Mouse (Mus musculus): ENCODE results near the gene 2610528A11Rik. TPM values are rescaled to one million over a fixed set of nuclear protein-coding genes. Genes with fewer than 3 reads are reported as not detected.

Gene 2610528A11Rik
- polyA plus RNA-seq, 1 experiment from 2014 or later, result 4.7 TPM

DNA sequence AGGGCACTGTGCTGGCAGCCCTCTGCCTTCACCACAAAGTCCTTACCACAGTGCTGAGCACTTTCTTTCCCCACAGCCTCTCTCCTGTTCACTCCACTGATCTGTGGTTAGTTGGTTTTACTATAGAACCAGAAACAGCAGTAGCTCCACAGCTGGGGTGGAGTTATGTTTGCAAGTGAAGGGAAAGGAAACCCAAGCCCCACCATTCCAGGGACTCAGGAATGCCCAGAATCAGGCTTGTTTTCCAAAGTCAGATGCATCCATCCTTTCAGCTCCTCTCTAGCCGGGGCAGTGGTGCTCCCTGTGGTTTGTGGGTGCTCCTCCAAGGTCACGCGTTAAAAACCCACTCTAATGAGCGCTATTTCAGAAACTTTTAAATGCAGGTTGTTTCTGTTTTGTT lies 18.3 kb downstream of the 2610528A11Rik start:
- DNase-seq (ENCODE audit: low spot score), result no peak

DNA sequence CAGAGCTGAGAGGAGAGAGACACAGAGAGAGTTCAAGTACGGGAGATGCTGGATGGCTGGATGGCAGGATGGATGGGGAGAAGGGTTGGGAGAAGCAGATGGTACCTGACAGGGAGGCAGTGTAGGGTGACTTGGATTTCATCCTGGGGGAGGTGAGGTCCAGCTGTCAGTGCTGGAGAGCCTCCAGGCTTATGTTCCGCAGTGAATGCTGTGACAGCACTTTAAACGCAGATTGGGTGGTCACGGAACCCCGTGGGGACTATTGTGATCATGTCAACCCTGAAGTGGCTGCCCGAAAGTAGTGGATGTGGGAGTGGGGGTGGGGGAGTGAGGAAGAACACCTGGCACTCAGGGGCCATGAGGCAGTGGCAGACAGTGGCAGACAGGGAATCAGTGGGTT lies 19.4 kb downstream of the 2610528A11Rik start:
- no peak for DNase-seq (ENCODE audit: low spot score)

DNA sequence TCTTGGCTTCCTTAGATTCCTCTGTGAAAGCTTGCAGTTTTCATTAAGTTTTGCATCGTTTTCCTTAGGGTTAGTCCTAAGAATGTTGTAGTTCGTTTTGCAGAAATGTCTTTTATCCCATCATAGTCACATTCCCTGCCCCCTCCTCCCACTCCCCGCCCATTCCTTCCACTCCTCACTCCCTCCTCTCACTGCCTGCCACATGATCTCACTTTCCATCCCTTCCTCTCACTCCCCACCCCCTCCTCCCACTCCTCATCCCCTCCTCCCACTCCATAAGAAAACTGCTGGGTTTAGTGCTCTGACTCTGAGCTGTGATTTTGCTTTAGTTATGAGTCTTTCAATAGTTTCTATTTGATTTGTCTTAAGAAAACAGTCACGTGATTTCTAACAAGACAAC lies 30.1 kb downstream of the 2610528A11Rik start:
- DNase-seq (ENCODE audit: low spot score), result no peak

DNA sequence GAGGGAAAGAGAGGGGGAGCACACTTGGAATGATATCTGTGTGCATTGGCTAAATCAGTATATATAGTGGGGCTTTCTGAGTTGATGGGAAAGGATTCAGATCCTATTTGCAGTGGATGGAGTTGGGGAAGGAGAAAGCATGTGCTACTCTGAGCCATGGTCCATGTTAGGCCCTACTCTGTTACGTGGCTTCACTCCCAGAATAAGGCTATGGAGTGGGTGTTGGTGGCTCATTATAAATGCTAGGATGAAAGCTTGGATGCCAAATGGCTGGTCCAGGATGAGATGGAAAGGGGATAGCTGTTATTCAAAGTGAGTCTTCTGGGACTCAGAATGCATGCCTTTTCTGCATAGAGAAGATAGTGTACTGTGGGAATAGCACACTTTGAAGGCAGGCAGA lies 33.1 kb downstream of the 2610528A11Rik start:
- no peak for DNase-seq (ENCODE audit: low spot score)

DNA sequence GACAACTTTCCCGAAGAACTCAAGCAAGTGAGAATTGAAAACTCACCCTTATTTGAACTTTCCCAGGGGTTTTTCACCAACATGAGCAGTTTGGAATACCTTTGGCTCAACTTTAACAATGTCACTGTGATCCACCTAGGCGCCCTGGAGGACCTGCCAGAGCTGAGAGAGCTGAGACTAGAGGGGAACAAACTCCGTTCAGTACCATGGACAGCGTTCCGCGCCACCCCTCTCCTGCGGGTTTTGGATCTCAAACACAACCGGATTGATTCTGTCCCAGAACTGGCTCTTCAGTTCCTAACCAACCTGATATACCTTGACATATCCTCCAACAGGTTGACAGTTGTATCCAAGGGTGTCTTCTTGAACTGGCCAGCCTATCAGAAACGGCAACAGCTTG lies 45.3 kb downstream of the 2610528A11Rik start:
- peak; percentile 38 for DNase-seq (ENCODE audit: low spot score)

DNA sequence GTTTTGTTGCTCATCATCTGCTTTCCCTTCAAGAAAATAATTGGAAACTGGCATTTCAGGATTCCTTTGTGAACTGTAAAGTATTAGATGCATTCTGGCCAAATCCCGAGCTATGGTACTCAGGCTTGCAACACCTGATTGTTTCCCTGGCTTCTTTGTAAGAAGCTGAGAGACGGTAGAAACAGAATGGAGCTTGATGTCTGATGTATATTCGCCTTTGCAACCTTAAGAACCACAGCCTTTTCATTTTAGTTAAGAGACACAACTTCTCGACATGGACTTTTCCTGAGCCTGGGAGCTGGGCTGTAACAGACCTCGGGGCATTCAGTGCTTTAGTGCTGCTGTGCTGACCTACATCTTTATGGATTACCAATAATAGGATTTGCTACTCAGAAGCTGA lies 46.2 kb downstream of the 2610528A11Rik start, which contains the start of gene Lrit2:
TSS of gene Lrit2 (plus strand) at position 301 of the 400 bp plus-strand sequence.
- no peak for DNase-seq (ENCODE audit: low spot score)

DNA sequence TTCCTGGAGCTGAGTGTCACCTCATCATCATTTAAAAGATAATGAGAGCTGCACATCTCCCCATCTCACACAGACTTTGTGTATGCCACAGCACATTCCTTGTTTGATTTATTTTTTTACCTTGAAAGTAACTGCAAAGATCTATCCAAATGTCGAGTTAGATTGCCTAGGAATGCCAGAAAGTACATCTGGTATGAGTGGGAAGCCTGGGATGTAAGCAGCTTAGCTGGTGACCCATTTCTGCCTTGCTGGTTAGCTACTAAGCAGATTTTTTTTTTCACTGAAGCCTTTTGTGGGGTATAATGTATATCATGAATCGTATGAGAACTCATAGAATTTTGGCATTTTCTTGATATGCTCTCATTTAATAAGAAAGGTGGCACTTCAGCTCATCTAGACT lies 47.2 kb downstream of the 2610528A11Rik start:
- DNase-seq (ENCODE audit: low spot score), result no peak

DNA sequence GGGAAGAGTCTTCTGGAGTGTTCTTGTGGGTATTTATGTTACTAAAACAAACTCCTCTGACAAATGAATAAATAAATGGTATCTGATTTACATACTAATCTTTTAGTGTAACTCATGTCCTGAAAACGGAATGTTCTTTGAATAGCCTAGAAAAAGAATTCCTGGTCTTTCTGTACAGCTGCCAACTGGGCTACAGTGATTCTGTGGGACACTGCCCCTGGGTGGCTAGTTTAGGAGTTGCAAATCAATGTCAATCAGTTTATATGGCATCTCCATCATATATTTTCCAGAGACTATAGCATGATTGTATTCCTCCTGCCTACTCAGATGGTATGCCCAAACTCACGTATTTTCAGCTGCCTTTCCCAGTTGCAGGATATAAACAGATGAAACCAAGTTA lies 49.0 kb downstream of the 2610528A11Rik start:
- DNase-seq (ENCODE audit: low spot score), result no peak

Other genes with a start within 250 kb of the 2610528A11Rik start
- gene Ccser2, start 145.2 kb downstream of the 2610528A11Rik start, polyA plus RNA-seq (2015; fragmentation: Nextera tagmentation; extraction: Ambion mirVana), result 29.1 and 31.0 TPM in 2 replicates
- gene Rgr, start 65.1 kb downstream of the 2610528A11Rik start, polyA plus RNA-seq (2015; fragmentation: Nextera tagmentation; extraction: Ambion mirVana), result not detected in 2 replicates
- gene Lrit1, start 59.2 kb downstream of the 2610528A11Rik start, polyA plus RNA-seq (2015; fragmentation: Nextera tagmentation; extraction: Ambion mirVana), result 0.04 TPM in 1 of 2 replicates, not detected in the other
- not detected in 2 replicates for gene Lrit2, start 46.1 kb downstream of the 2610528A11Rik start, polyA plus RNA-seq (2015; fragmentation: Nextera tagmentation; extraction: Ambion mirVana)
- gene Cdhr1, start 15.7 kb downstream of the 2610528A11Rik start, polyA plus RNA-seq (2015; fragmentation: Nextera tagmentation; extraction: Ambion mirVana), result 0.81 and 1.2 TPM in 2 replicates
- gene Ghitm, start 21.2 kb upstream of the 2610528A11Rik start, polyA plus RNA-seq (2015; fragmentation: Nextera tagmentation; extraction: Ambion mirVana), result 217 and 219 TPM in 2 replicates

All from thymus, postnatal 0 days (tissue).